In the genomic region with DNA sequence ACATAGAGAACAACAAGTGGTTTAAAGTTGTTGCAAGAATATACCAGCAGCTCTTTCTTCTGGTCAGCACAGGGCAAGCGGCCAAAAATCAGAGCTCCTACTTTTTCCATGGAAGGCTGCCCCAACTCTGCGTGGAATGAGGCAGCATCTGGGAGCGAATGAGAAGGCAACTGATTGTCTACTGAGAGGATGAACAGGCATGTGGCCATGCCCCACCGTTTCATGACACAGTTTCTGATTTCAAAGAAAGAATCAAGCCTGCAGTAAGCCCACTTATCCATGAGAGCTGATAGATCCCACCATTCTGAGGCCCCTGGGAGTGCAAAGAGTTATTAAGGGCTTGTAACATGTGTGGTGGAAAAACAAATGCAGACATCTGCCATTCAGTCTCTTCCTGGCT, we compare ENCODE assay signal across 9 mouse cellular contexts.
DNase-seq lines count a peak whose midpoint lies in the region; ATAC-seq lines count a peak whose summit lies in the region.
"Had no signal": no experiment of that assay in that cellular context is flagged by ENCODE, and none has a peak within 500 bp of the region (broad histone marks: within the 10 kb centered on the region; RNA-seq: fewer than 3 reads in every experiment).

No protein-coding gene starts in this region.

- no peaks in the 10 kb centered on the region for H3K27me3 ChIP-seq in heart, embryonic 14.5 days (ENCODE audit: control insufficient read depth, insufficient read depth, low read length)
- H3K27me3 ChIP-seq in midbrain, embryonic 14.5 days (ENCODE audit: control insufficient read depth, insufficient read depth, low read length): no peaks in the 10 kb centered on the region
- H3K27me3 ChIP-seq: embryonic facial prominence, embryonic 13.5 days had no signal

- no peaks in the 10 kb centered on the region for H3K9me3 ChIP-seq in heart, embryonic 14.5 days (ENCODE audit: control insufficient read depth, low read length)
- no peaks in the 10 kb centered on the region for H3K9me3 ChIP-seq in midbrain, embryonic 14.5 days (ENCODE audit: control insufficient read depth, low read length)
- H3K9me3 ChIP-seq: embryonic facial prominence, embryonic 13.5 days had no signal

- H3K36me3 ChIP-seq in heart, embryonic 14.5 days (ENCODE audit: control insufficient read depth, insufficient read depth, low read length): no peaks in the 10 kb centered on the region
- H3K36me3 ChIP-seq in midbrain, embryonic 14.5 days (ENCODE audit: control insufficient read depth, insufficient read depth, low read length): no peaks in the 10 kb centered on the region
- H3K36me3 ChIP-seq: embryonic facial prominence, embryonic 13.5 days had no signal

- peak overlapping the region; percentile 36 to 68 for H3K27ac ChIP-seq in heart, embryonic 14.5 days (replicated peaks in 1 of 2; ENCODE audit: control insufficient read depth in 1 of 2, insufficient read depth in 1 of 2, low read depth in 2 of 2, low read length in 2 of 2)
- H3K27ac ChIP-seq in midbrain, embryonic 14.5 days (replicated peaks; ENCODE audit: low read depth, low read length): no peak overlapping the region
- H3K27ac ChIP-seq: embryonic facial prominence, embryonic 13.5 days; hindbrain, embryonic 14.5 days had no signal

- H3K4me2 ChIP-seq in heart, embryonic 14.5 days (ENCODE audit: low read length): peak overlapping the region; percentile 25
- no peak overlapping the region for H3K4me2 ChIP-seq in midbrain, embryonic 14.5 days (ENCODE audit: low read length)
- H3K4me2 ChIP-seq: embryonic facial prominence, embryonic 13.5 days; hindbrain, embryonic 14.5 days had no signal

- no peak overlapping the region for H3K4me3 ChIP-seq in heart, embryonic 14.5 days (ENCODE audit: control insufficient read depth in 1 of 2, insufficient read depth in 1 of 2, low read depth in 1 of 2, low read length in 2 of 2)
- no peak overlapping the region for H3K4me3 ChIP-seq in midbrain, embryonic 14.5 days (replicated peaks; ENCODE audit: low read depth, low read length)
- H3K4me3 ChIP-seq: embryonic facial prominence, embryonic 13.5 days had no signal

- DNase-seq in left cerebral cortex, postnatal 4 days: peak; percentile 51
- no peak for DNase-seq in left cerebral cortex, adult 18-20 months (ENCODE audit: low spot score in 2 of 2)
- peak; percentile 21 for DNase-seq in fibroblast of lung, adult 2 months (ENCODE audit: low read depth)
- DNase-seq in midbrain, embryonic 14.5 days: peak; percentile 7
- no peak for DNase-seq in layer of hippocampus, adult 18-20 months (ENCODE audit: low spot score in 2 of 2)
- DNase-seq in embryo, embryonic 11 days: no peak

- WGBS in heart, embryonic 14.5 days: 20% methylated on average over 4 of the region's 4 CpGs
- 61% methylated on average over 4 of the region's 4 CpGs for WGBS in midbrain, embryonic 14.5 days

- H3K4me1 ChIP-seq in heart, embryonic 14.5 days (ENCODE audit: control insufficient read depth in 2 of 2, insufficient read depth in 2 of 2, low read length in 2 of 2): peaks cover 4 to 28% of the 10 kb centered on the region in 2 experiments; a peak in 3 of 4 replicates
- no peaks in the 10 kb centered on the region for H3K4me1 ChIP-seq in midbrain, embryonic 14.5 days (ENCODE audit: control insufficient read depth, insufficient read depth, low read length)

- intact Hi-C loops in left cerebral cortex, postnatal 4 days (cut with DNase I): no loop called here

- H3K9ac ChIP-seq in heart, embryonic 14.5 days (ENCODE audit: low read length): no peak overlapping the region
- H3K9ac ChIP-seq in midbrain, embryonic 14.5 days (replicated peaks; ENCODE audit: low read length): no peak overlapping the region
- H3K9ac ChIP-seq: embryonic facial prominence, embryonic 13.5 days; hindbrain, embryonic 14.5 days had no signal

- no peak for ATAC-seq in heart, embryonic 14.5 days (ENCODE audit: insufficient number of reproducible peaks, insufficient read depth, low FRiP score, low read depth)
- ATAC-seq in midbrain, embryonic 14.5 days (ENCODE audit: low FRiP score, low TSS enrichment): no peak

Comparison
In these comparisons a context has a peak if more than half of its experiments do, and no peak if none do; other contexts are left out.
1. DNase-seq: peak in left cerebral cortex, postnatal 4 days (single experiment), fibroblast of lung, adult 2 months (single experiment) and midbrain, embryonic 14.5 days (single experiment); none in left cerebral cortex, adult 18-20 months (0 of 2), layer of hippocampus, adult 18-20 months (0 of 2) and embryo, embryonic 11 days (single experiment).